Mouse (Mus musculus): ENCODE measurements around the gene Hspb2.
A peak's percentile ranks its signal among the peaks of the same experiment; 100 is the strongest.

Hspb2 gene

DNA sequence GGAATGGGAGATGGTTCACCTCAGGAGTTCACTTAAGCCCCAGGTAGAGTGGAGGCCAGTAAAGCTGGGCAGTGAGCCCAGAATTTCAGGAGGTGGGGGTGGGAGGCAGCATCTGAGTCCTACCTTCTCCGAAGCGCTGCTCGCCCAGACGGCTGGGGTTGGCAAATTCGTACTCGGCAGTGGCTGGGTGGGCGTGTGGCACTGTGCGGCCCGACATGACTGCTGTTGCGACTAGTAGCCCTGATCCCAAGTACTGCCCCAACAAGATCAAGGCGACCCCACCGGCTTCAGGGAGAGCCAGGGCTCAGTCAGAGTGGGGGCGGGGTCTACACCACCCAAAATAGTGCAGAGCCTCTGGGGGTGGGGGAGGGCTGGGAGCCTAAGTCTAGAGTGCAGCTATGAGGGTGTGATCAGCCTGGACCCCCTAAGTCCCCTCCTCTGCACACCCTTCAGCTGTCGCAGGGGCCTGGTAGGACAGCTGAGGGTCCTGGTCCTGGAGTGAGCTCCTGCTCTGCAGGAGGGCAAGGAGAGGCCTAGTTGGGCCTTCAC lies at the start of gene Hspb2:
Gene Hspb2 (minus strand): TSS at position 301 of the 549 bp plus-strand sequence.
- DNase-seq (ENCODE audit: extremely low spot score, low read depth, low spot score): no peak

DNA sequence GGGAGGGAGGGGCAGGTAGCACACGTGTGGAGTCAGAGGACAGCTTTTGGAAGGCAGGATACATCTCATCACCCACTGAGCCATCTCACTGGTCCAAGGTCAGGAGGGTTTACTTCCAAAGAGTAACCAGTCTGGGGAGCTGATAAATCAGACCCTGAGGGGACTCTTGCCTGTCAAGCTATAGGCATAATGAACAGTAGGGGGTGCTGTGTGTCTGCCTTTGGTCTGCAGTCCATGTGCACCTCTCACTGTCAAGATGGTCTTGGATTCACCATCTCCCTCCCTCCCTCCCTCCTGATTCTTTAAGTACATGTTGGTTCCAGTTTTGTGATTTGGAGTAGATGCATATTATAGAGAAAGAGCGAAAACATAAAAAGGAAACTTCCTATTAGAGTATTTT lies 48.8 kb upstream of the Hspb2 start:
- no peak for DNase-seq (ENCODE audit: extremely low spot score, low read depth, low spot score)

DNA sequence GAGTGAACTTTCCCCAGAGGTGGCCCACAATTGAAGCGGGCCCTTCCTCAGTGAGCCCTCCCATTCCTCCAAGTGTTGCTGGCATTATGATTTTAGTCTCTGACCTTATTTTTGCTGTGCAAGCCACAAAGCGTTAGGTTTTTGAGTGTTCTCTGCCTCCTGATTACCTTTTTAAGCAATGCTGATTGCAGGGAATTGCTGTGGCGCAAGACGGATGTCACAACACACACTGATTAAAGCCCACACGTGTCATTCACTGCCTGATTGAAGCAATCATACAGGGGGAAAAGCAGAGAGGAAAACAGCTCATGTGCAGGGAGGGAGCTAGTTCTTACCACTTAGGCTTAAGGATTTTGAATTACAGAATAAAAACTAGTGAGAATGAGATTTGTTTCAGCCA lies 46.2 kb upstream of the Hspb2 start:
- DNase-seq (ENCODE audit: extremely low spot score, low read depth, low spot score): no peak

DNA sequence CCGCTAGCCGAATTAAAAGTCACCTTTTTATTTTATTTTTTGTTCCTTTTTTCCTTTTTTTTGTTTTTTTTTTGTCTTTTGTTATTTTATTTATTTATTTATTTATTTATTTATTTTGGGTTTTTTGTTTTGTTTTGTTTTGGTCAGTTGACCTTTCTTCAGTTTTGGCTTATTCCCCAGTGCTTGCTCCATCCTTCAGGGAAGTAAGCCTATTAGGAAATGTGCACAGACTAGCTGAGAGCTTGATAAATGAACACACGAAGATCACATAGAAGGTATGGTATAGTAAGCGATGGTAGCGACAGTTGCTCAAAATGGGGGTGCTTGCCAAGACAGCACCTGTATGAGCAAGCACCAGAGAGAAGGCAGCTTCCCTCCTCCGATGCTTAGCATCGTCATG lies 45.5 kb upstream of the Hspb2 start:
- no peak for DNase-seq (ENCODE audit: extremely low spot score, low read depth, low spot score)

DNA sequence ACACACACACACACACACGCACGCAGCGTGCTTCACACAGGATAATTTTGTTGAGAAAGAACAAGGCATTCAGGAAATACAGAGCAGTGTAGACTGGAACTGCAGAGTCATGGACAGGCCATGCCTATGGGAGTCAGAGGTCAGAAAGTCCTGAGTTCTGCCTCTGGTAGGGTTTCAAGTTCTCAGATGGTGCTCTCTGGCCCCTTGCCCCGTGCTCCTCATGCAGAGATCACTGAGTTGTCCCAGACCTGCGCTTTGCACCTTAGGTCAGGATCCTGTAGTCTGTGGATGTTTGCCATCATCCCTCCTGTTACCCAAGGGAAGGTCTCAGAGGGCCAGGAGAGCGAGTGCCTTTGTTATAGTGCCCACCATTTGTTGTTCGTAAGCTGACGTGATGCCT lies 44.6 kb upstream of the Hspb2 start:
- DNase-seq (ENCODE audit: extremely low spot score, low read depth, low spot score): no peak

DNA sequence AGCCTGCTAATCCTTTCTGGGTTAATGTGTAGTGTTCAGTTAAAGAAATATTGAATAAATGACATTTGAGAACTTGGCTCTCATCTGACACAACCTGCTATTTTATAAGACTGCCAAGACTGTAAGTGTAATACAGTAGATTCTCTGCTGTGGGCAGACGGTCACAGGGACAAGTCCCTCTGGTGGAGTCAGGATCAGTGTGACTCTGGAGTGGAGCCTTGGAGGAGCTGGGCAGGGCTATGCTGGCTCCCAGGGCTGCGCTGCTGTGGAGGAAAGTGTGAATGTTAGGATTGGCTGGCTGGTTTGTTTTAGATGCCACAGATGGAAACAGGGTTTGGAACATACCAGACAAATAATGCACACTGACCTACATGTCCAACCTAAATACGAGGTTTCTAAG lies 43.1 kb upstream of the Hspb2 start:
- DNase-seq (ENCODE audit: extremely low spot score, low read depth, low spot score): no peak

DNA sequence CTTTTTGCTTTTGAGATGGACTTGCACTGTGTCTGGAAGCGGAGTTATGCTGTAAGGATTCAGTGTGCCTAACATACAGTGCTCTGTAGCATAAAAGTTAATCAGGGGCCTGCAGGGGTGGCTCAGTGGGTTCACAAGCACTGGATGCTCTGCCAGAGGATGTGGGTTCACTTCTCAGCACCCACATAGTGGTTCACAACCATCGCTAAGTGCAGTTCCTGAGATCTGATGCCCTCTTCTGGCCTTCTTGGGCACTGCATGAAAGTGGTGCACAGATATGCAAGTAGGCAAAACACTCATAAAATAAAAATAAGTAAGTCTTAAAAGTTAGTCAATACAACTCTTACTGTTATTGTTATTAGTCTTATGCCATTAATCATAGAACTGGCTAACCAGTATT lies 30.0 kb upstream of the Hspb2 start:
- no peak for DNase-seq (ENCODE audit: extremely low spot score, low read depth, low spot score)

DNA sequence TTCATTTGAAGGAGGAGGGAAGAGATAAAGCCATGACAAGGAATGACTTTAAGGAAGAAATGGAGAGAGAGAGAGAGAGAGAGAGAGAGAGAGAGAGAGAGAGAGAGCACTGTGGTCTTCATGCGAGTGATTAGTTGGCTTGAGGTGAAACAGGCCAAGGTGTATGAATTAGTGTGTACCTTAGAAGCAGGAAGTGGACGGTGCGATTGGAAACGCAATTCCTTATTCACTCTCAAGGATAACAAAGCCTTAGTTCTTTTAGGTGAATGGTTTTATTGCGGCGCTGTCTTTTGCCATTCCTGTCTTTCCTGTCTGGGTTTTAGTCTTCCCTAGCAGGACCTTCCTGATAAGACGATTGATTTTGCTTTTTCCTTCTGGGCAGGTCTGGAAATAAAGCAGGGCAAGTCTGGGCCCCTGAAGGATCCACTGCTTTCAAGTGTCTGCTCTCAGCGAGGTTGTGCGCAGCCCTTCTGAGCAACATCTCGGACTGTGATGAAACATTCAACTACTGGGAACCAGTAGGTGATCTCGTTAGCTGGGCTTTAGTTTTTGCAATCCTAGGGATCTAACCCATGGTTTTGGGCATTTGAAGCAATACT lies 24.1 kb upstream of the Hspb2 start:
- no peak for DNase-seq (ENCODE audit: extremely low spot score, low read depth, low spot score)

DNA sequence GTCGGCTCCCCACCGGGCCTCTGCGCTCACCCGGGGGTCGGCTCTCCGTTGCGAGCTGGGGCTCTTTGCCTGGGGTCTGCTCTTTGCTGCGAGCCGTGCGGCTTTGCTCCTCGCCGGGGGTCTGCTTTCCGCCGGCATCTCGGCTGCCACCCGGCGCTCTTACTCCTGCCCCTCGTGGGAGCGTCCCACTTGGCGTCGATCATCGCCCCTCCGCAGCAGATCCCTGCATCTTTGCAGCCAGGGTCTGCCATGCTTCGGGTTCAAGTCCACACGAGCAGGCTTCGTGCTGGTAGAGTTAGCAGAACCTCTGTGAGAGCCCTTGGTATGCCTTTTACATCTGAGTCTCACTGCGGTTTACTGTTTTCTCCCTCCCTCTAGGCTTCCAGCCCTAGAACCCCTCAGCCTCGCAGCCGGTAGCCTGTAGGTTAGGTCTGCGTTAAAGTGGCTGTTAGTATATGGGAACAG lies 23.5 kb upstream of the Hspb2 start:
- no peak for DNase-seq (ENCODE audit: extremely low spot score, low read depth, low spot score)

DNA sequence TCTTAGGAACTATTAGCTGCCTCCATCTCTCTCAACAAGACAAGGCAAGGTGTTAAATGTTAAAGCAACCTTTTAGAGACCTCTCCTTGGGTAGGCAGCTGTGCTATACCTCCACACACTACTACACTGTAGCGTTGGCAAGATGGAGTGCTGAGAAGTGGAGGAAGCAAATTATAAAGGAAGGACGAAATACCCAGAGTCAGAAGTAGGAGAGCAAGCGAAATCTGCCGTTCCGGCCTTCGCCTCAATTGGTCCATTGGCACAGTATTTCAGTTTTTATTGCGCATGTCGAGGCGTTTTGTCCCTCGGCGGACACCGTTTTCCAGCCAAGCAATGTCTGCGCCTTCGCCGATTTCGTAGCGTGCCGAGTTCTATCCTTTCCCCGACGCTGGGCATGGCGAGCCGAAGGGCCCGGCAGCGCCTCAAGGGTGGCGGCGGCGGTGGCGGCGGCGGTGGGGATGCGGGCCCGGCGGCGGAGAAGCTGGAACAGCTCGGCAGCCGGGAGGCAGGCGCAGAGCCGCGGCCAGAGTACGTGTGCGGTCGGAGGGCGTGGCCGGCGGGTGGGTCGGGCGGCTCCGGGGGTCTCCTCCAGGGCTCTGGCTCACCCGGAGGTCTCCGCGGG lies 22.9 kb upstream of the Hspb2 start, which contains the start of the genes Alg9 and 1110032A03Rik:
Gene Alg9 (plus strand): TSS at position 29 of the 622 bp plus-strand sequence.
Gene 1110032A03Rik (minus strand): TSS at position 530 of the 622 bp plus-strand sequence.
- peak; percentile 62 for DNase-seq (ENCODE audit: extremely low spot score, low read depth, low spot score)

DNA sequence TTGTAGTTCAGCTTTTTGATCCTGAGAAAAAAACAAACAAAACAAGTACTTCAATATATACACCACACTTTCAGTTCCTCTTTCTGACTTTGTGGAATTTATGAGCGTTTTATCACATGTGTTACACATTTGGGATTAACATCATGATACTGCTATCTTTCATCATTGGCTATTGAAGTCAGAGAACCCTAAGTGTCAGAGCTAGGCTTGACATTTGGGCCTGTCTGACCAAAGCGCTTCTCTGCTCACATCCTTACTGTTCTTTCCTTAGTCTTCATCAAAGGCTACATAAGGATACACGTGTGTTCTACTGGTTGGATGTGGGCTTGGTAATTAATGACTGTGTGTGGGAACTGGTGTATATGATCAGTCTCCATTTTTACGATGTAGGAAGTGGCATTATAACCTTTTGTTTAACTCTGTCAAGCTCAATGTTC lies 21.9 kb upstream of the Hspb2 start:
- no peak for DNase-seq (ENCODE audit: extremely low spot score, low read depth, low spot score)

DNA sequence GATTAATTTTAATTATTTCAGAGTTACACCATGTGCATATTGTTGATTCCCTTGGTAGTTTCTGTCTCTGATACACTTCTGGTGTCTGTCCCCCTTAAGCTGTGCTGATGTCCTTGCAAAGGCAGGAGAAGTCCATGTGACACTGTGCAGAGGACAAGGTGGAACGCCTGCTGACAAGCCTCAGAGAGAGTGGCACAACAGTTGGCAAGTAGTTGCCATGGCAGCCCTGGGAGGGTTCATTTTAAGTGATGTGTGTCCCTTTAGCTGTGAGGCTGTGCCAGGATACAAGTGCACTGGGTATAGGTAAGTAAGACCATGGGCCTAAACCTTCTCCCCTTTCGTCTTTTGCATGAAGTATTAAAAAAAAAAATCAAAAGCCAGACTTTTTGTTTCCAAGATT lies 17.9 kb upstream of the Hspb2 start:
- DNase-seq (ENCODE audit: extremely low spot score, low read depth, low spot score): no peak

DNA sequence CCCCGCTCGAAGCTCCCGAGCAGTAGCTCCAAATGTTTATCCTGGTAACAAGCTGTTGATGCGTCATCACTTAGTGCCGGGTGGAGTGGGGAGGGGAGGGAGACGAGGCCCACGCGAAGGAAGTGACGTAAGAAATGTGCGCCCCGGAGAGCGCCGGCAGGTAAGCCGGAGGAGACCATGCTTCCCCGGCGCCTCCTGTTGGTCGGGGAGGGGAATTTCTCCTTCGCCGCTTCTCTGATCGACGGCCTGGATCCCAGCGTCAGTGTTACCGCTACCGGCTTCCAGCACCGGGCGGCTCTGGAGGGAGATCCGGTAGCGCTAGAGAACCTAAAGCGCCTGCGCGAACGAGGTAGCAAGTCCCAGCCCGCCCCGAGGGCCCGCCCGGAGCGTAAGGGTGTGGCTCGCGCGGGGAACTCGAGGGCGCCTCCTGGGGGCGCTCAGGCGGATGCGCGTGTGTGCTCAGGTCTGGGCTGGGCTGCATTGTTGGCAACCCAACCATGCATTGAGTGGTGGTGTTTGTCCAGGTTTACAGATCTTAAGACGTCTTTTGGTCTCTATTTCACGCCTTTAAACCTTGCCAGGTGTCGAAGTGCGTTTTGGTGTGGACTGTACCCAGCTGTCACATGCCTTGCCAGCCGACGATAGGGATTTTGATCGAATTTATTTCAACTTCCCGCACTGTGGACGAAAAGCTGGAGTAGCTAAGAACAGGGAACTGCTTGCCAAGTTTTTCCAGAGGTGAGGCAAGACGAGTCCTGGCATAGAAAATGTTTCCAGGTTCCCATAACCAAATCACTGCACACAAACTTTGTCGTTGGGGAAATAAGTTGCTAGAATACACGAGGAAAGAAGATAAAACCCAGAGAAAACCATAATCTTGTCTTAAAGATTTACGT lies 16.2 kb upstream of the Hspb2 start, which contains the start of gene Fdxacb1:
Gene Fdxacb1 (plus strand): TSS at position 130 of the 896 bp plus-strand sequence.
- peak; percentile 94 for DNase-seq (ENCODE audit: extremely low spot score, low read depth, low spot score)

DNA sequence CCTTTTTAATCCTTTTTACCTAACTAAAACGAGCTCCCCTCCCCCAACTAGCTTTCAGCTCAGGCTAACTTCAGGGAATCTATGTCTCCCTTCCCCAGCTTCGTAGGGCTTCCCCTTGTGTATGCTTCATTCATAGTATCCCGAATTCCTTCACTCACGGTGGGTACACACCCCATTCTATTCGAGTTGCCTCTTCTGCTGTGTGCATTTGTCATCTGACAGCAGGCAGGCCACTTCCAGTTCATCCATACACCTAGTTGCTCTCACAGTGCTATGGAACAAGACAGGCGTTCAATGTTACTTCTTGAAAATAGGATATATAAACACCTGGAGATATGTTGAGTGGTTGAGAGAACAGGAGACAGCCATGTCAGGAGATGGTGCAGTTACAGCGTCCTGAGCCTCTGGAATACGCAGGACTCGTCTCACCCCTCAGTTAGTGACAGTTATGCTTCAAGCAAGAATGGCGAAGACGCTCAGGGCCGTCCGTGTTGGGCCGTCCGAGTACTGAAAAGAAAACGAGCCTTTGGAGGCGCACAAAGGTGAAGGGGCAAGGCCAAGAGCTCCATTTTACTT lies 15.5 kb upstream of the Hspb2 start:
- no peak for DNase-seq (ENCODE audit: extremely low spot score, low read depth, low spot score)

DNA sequence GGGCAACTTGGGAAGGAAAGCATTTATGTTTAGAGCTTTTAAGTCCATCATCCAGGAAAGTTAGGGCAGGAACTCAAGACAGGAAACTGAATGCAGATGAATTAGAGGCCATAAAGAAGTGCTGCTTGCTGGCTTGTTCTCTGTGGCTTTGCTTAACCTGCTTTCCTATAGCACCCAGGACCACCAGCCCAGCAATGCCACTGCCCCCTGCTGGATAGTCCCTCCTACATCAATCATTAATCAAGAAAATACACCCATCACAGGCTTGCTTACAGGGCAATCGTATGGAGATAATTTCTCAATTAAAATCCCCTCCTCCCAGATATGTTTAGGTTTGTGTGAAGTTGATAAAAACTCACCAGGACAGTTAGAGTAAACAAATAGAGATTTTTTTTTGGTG lies 11.2 kb upstream of the Hspb2 start:
- no peak for DNase-seq (ENCODE audit: extremely low spot score, low read depth, low spot score)

DNA sequence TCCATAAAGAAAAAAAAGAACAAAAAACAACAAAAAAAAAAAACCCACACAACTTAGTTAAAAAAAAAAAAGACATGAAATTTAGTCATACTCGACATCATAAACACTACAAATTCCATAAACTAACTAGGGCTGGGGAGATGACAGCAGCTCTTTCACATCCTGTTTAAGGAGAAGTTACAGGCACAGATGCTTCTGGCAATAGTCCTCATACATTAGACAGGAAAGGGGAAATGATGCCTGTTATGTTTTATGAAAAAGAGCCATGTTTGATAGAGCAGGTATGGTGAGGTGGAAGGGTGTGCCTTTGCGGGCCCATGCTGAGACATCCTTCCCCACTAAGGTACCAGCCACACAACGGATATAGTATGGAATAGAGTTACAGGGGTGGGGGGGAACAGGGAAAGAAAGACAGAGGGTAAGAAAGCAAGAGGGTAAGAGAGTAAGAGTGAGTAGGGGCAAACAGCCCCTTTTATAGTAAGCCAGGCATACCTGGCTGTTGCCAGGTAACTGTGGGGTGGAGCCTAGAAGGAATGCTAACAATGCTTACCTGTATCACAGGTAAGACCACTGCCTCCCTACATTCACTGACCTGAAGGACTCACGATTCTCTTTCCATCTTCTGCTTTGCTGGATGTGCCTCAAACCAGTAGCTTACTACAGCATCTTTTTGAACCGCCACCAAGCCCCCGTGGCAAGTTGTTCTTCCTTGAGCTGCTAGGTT lies 9.5 kb upstream of the Hspb2 start:
- DNase-seq (ENCODE audit: extremely low spot score, low read depth, low spot score): no peak

DNA sequence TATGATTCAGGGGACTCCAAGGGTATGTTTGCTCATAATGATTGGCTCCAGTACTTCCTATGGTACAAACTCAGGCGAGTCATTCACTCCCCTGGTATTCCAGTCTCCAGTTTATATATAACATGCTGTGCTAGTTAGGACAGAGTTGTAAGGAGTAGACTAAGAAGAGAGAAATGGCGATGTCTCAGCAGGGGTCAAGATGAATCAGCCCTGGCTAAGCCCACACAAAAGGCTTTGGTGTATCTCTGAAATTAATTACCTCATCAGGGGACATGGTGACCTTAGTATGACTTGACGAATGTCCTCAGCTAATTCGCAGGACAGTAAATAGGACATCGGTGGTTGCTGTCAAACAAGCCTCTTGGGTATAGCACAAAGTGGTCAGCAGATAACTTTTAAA lies 4.6 kb upstream of the Hspb2 start:
- no peak for DNase-seq (ENCODE audit: extremely low spot score, low read depth, low spot score)

DNA sequence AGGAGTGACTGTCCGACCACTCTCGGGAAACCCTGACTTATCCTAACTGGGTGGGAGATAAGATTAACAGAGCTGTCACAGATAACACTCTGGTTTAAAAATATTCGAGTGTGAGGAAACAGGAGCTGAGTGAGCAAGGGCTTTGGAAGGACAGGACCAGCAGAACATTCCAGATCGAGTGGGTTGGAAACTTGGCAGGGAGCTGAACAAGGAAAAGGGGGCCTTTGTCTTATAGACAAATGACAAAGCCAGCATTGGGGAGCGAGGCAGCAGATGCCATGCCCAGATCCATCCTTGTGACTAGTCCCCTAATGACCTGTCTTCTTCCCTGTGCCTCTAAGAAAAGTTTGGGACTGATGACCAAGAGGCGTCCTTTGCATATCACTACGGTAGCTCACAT lies 1.8 kb upstream of the Hspb2 start:
- no peak for DNase-seq (ENCODE audit: extremely low spot score, low read depth, low spot score)

DNA sequence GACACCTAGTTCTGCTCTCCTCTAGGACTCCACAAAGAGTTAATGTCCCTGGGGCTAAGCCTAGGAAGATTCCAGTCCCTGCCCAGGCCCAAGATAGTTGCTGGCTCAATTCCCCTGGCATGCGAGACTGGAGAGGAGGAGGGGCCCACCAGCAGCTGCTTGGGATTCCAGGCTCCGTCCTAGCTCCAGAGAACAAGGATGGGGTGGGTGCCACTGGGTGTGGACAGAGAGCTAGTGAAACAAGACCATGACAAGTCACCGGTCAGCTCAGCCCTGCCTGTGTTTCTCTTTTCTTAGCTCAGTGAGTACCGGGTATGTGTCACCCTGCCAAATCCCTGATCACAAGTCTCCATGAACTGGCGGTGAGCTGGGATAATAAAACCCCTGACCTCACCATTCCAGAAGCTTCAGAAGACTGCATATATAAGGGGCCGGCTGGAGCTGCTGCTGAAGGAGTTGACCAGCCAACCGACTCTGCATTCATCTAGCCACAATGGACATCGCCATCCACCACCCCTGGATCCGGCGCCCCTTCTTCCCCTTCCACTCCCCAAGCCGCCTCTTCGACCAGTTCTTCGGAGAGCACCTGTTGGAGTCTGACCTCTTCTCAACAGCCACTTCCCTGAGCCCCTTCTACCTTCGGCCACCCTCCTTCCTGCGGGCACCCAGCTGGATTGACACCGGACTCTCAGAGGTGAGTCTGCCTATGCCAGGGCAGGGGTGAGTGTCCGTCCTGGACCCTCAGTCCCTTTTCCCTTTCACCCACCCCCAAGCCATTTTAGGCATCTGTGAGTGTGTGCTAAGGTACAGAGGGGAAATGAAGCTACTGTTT lies 846 bp upstream of the Hspb2 start:
- DNase-seq (ENCODE audit: extremely low spot score, low read depth, low spot score): no peak

Measured in hindlimb bud, embryonic 11.5 days (tissue).